Mouse (Mus musculus): ENCODE measurements around the gene Olfr214. TPM values are rescaled to one million over a fixed set of nuclear protein-coding genes. Genes with fewer than 3 reads are reported as not detected.
"Not testable (repeated sequence)": the region's sequence is repeated elsewhere in the genome, so short reads cannot be mapped to it uniquely, and the experiment has no call there.

Gene Olfr214
- not detected in 2 replicates for polyA plus RNA-seq (2014; fragmentation: Nextera tagmentation; extraction: Ambion mirVana)

- Histone ChIP-seq H3K4me2 (ENCODE audit: low read length) (no peak within 1 kb of the TSS), H3K4me3 (ENCODE audit: control insufficient read depth in 1 of 2, insufficient read depth in 1 of 2, low read depth in 1 of 2, low read length in 2 of 2) (no peak within 1 kb of the TSS), H3K36me3 (ENCODE audit: control insufficient read depth, insufficient read depth, low read length) (no peaks in the 10 kb centered on the region), H3K4me1 (ENCODE audit: control insufficient read depth in 2 of 2, insufficient read depth in 2 of 2, low read length in 2 of 2) (no peaks in the 10 kb centered on the region), H3K9ac (ENCODE audit: low read length) (no peak within 1 kb of the TSS), H3K27me3 (ENCODE audit: control insufficient read depth, insufficient read depth, low read length) (no peaks in the 10 kb centered on the region), H3K9me3 (ENCODE audit: control insufficient read depth, low read length) (no peaks in the 10 kb centered on the region), H3K27ac (replicated peaks in 1 of 2; ENCODE audit: control insufficient read depth in 1 of 2, insufficient read depth in 1 of 2, low read depth in 2 of 2, low read length in 2 of 2) (no peak within 1 kb of the TSS)
- ATAC-seq (ENCODE audit: insufficient number of reproducible peaks, insufficient read depth, low FRiP score, low read depth) = no peak
- 72% methylated on average over 1 of the region's 1 CpGs for WGBS
These were observed at the start of gene Olfr214 for GRCm38 (mm10) chr6:116553935-116554334. Olfr214 (plus strand) TSS chr6:116554235.

GRCm38 (mm10) chr6:116506302-116507003, 47.6 kb upstream of the Olfr214 start, which contains the start of gene Olfr212:
Olfr212 (plus strand) TSS chr6:116506516.
- WGBS = 86% methylated on average over 19 of the region's 20 CpGs
- H3K4me1 ChIP-seq (ENCODE audit: control insufficient read depth in 2 of 2, insufficient read depth in 2 of 2, low read length in 2 of 2); H3K4me2 ChIP-seq (ENCODE audit: low read length); H3K4me3 ChIP-seq (ENCODE audit: control insufficient read depth in 1 of 2, insufficient read depth in 1 of 2, low read depth in 1 of 2, low read length in 2 of 2); H3K27me3 ChIP-seq (ENCODE audit: control insufficient read depth, insufficient read depth, low read length); H3K27ac ChIP-seq (replicated peaks in 1 of 2; ENCODE audit: control insufficient read depth in 1 of 2, insufficient read depth in 1 of 2, low read depth in 2 of 2, low read length in 2 of 2); H3K9ac ChIP-seq (ENCODE audit: low read length); ATAC-seq (ENCODE audit: insufficient number of reproducible peaks, insufficient read depth, low FRiP score, low read depth); H3K36me3 ChIP-seq (ENCODE audit: control insufficient read depth, insufficient read depth, low read length): not testable (repeated sequence)
- peaks cover 13% of the 10 kb centered on the region for H3K9me3 ChIP-seq (ENCODE audit: control insufficient read depth, low read length)

DNA sequence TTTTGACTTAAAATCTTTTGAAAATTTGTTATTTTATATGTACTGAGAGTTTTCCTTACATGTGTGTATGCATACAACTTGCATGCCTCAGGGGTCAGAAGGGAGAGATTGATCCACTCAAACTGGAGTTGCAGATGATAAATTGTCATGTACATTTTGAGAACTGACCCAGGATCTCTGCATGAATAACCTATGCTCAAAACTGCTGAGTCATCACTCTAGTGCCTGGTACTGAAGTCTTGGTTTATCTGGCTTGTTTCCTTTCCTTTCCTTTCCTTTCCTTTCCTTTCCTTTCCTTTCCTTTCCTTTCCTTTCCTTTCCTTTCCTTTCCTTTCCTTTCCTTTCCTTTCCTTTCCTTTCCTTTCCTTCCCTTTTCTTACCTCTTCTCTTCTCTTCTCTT, 39.2 kb upstream of the Olfr214 start:
- Histone ChIP-seq H3K36me3 (ENCODE audit: control insufficient read depth, insufficient read depth, low read length) (no peaks in the 10 kb centered on the region), H3K9me3 (ENCODE audit: control insufficient read depth, low read length) (no peaks in the 10 kb centered on the region), H3K27ac (replicated peaks in 1 of 2; ENCODE audit: control insufficient read depth in 1 of 2, insufficient read depth in 1 of 2, low read depth in 2 of 2, low read length in 2 of 2) (no peak overlapping the region), H3K4me3 (ENCODE audit: control insufficient read depth in 1 of 2, insufficient read depth in 1 of 2, low read depth in 1 of 2, low read length in 2 of 2) (no peak overlapping the region), H3K4me1 (ENCODE audit: control insufficient read depth in 2 of 2, insufficient read depth in 2 of 2, low read length in 2 of 2) (no peaks in the 10 kb centered on the region), H3K4me2 (ENCODE audit: low read length) (no peak overlapping the region), H3K27me3 (ENCODE audit: control insufficient read depth, insufficient read depth, low read length) (no peaks in the 10 kb centered on the region), H3K9ac (ENCODE audit: low read length) (no peak overlapping the region)
- no peak for ATAC-seq (ENCODE audit: insufficient number of reproducible peaks, insufficient read depth, low FRiP score, low read depth)

- 81% methylated on average over 1 of the region's 1 CpGs for whole genome bisulfite sequencing
- Histone ChIP-seq H3K9me3 (ENCODE audit: control insufficient read depth, low read length) (no peaks in the 10 kb centered on the region), H3K27me3 (ENCODE audit: control insufficient read depth, insufficient read depth, low read length) (no peaks in the 10 kb centered on the region), H3K4me3 (ENCODE audit: control insufficient read depth in 1 of 2, insufficient read depth in 1 of 2, low read depth in 1 of 2, low read length in 2 of 2) (no peak within 1 kb of the TSS), H3K4me1 (ENCODE audit: control insufficient read depth in 2 of 2, insufficient read depth in 2 of 2, low read length in 2 of 2) (no peaks in the 10 kb centered on the region), H3K36me3 (ENCODE audit: control insufficient read depth, insufficient read depth, low read length) (no peaks in the 10 kb centered on the region), H3K9ac (ENCODE audit: low read length) (no peak within 1 kb of the TSS), H3K27ac (replicated peaks in 1 of 2; ENCODE audit: control insufficient read depth in 1 of 2, insufficient read depth in 1 of 2, low read depth in 2 of 2, low read length in 2 of 2) (no peak within 1 kb of the TSS), H3K4me2 (ENCODE audit: low read length) (no peak within 1 kb of the TSS)
- no peak for ATAC-seq (ENCODE audit: insufficient number of reproducible peaks, insufficient read depth, low FRiP score, low read depth)
These were observed 15.9 kb upstream of the Olfr214 start, which contains the start of gene Olfr213 for GRCm38 (mm10) chr6:116538156-116538555. Olfr213 (plus strand) TSS chr6:116538456.

GRCm38 (mm10) chr6:116542500-116542899, 11.5 kb upstream of the Olfr214 start:
- H3K9me3 ChIP-seq (ENCODE audit: control insufficient read depth, low read length) = no peaks in the 10 kb centered on the region
- H3K4me2 ChIP-seq (ENCODE audit: low read length) = no peak overlapping the region
- H3K4me3 ChIP-seq (ENCODE audit: control insufficient read depth in 1 of 2, insufficient read depth in 1 of 2, low read depth in 1 of 2, low read length in 2 of 2) = no peak overlapping the region
- no peak overlapping the region for H3K27ac ChIP-seq (replicated peaks in 1 of 2; ENCODE audit: control insufficient read depth in 1 of 2, insufficient read depth in 1 of 2, low read depth in 2 of 2, low read length in 2 of 2)
- no peaks in the 10 kb centered on the region for H3K36me3 ChIP-seq (ENCODE audit: control insufficient read depth, insufficient read depth, low read length)
- no peak for ATAC-seq (ENCODE audit: insufficient number of reproducible peaks, insufficient read depth, low FRiP score, low read depth)
- H3K27me3 ChIP-seq (ENCODE audit: control insufficient read depth, insufficient read depth, low read length) = peaks cover 3% of the 10 kb centered on the region; the same call in 1 of the 2 replicates
- WGBS = 80% methylated on average over 2 of the region's 2 CpGs
- H3K4me1 ChIP-seq (ENCODE audit: control insufficient read depth in 2 of 2, insufficient read depth in 2 of 2, low read length in 2 of 2) = no peaks in the 10 kb centered on the region
- no peak overlapping the region for H3K9ac ChIP-seq (ENCODE audit: low read length)

- ATAC-seq (ENCODE audit: insufficient number of reproducible peaks, insufficient read depth, low FRiP score, low read depth); H3K27me3 ChIP-seq (ENCODE audit: control insufficient read depth, insufficient read depth, low read length): not testable (repeated sequence)
- 88% methylated on average over 11 of the region's 11 CpGs for WGBS
These were observed 3.2 kb upstream of the Olfr214 start, which contains the start of gene Gm5580 for GRCm38 (mm10) chr6:116550841-116551240. Gm5580 (plus strand) TSS chr6:116551141.

GRCm38 (mm10) chr6:116554952-116555351, 917 bp downstream of the Olfr214 start:
- WGBS = 61% methylated on average over 3 of the region's 3 CpGs
- Histone ChIP-seq H3K4me1 (ENCODE audit: control insufficient read depth in 2 of 2, insufficient read depth in 2 of 2, low read length in 2 of 2) (no peaks in the 10 kb centered on the region), H3K4me3 (ENCODE audit: control insufficient read depth in 1 of 2, insufficient read depth in 1 of 2, low read depth in 1 of 2, low read length in 2 of 2) (no peak overlapping the region), H3K27me3 (ENCODE audit: control insufficient read depth, insufficient read depth, low read length) (no peaks in the 10 kb centered on the region), H3K9me3 (ENCODE audit: control insufficient read depth, low read length) (no peaks in the 10 kb centered on the region), H3K36me3 (ENCODE audit: control insufficient read depth, insufficient read depth, low read length) (no peaks in the 10 kb centered on the region), H3K27ac (replicated peaks in 1 of 2; ENCODE audit: control insufficient read depth in 1 of 2, insufficient read depth in 1 of 2, low read depth in 2 of 2, low read length in 2 of 2) (no peak overlapping the region), H3K9ac (ENCODE audit: low read length) (no peak overlapping the region), H3K4me2 (ENCODE audit: low read length) (no peak overlapping the region)
- no peak for ATAC-seq (ENCODE audit: insufficient number of reproducible peaks, insufficient read depth, low FRiP score, low read depth)

More at GRCm38 (mm10) chr6:116550841-116551240, 3.2 kb upstream of the Olfr214 start, which contains the start of gene Gm5580:
- H3K4me2 ChIP-seq (ENCODE audit: low read length); H3K4me3 ChIP-seq (ENCODE audit: control insufficient read depth in 1 of 2, insufficient read depth in 1 of 2, low read depth in 1 of 2, low read length in 2 of 2); H3K9ac ChIP-seq (ENCODE audit: low read length); H3K4me1 ChIP-seq (ENCODE audit: control insufficient read depth in 2 of 2, insufficient read depth in 2 of 2, low read length in 2 of 2); H3K9me3 ChIP-seq (ENCODE audit: control insufficient read depth, low read length); H3K36me3 ChIP-seq (ENCODE audit: control insufficient read depth, insufficient read depth, low read length); H3K27ac ChIP-seq (replicated peaks in 1 of 2; ENCODE audit: control insufficient read depth in 1 of 2, insufficient read depth in 1 of 2, low read depth in 2 of 2, low read length in 2 of 2): not testable (repeated sequence)

DNA sequence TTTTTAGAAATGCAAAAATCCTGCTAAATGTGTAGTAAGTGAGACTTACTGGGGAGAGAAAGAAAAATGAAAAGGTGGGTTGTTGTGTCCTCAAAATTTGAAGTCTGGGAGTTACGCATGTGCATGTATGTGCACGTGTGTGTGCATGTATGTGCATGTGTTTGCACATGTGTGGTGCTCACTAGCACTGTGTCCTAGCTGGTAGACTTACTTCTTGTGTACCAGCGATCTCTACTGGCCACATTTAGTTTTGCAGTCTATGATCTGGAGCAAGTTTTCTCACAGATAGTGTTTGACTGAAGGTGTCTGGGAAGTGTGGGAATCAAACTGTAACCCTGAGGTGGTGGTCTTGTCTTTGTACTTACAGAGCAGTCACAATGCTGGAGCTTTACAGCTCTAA, 15.8 kb downstream of the Olfr214 start:
- ATAC-seq (ENCODE audit: insufficient number of reproducible peaks, insufficient read depth, low FRiP score, low read depth) = no peak
- Histone ChIP-seq H3K4me1 (ENCODE audit: control insufficient read depth in 2 of 2, insufficient read depth in 2 of 2, low read length in 2 of 2) (no peaks in the 10 kb centered on the region), H3K36me3 (ENCODE audit: control insufficient read depth, insufficient read depth, low read length) (no peaks in the 10 kb centered on the region), H3K9ac (ENCODE audit: low read length) (no peak overlapping the region), H3K4me3 (ENCODE audit: control insufficient read depth in 1 of 2, insufficient read depth in 1 of 2, low read depth in 1 of 2, low read length in 2 of 2) (no peak overlapping the region), H3K27me3 (ENCODE audit: control insufficient read depth, insufficient read depth, low read length) (no peaks in the 10 kb centered on the region), H3K4me2 (ENCODE audit: low read length) (no peak overlapping the region), H3K9me3 (ENCODE audit: control insufficient read depth, low read length) (no peaks in the 10 kb centered on the region), H3K27ac (replicated peaks in 1 of 2; ENCODE audit: control insufficient read depth in 1 of 2, insufficient read depth in 1 of 2, low read depth in 2 of 2, low read length in 2 of 2) (no peak overlapping the region)
- 27% methylated on average over 3 of the region's 3 CpGs for WGBS

Data from heart, embryonic 14.5 days (tissue).